Mouse (Mus musculus): ENCODE measurements at regions not wholly inside any gene's neighbourhood (a gene's known extent, or its start where the extent isn't known, plus 50 kb on each side); places are given as distances from the start of the nearest gene placed in this dataset.

DNA sequence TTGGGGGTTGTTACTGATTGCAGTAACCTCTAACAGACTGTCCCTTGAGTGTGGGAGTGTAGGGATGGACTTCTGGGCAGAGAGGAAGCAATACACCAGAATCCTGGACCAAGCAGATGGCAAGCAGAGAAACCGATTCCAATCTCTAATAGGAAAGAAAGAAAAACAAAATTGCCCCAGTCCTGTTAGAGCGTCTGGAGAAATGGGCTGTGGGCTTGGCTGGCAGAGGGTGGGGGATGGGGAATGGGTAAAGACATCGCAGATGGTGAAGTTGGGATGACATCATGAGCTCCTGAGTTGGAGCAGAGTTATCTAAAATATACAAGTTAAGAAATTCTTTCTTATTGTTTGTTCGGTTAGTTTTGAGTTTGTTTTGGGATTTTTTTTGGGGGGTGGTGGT, 260.5 kb downstream of the Ptpru start:
- H3K9ac ChIP-seq (replicated peaks): no peak overlapping the region

DNA sequence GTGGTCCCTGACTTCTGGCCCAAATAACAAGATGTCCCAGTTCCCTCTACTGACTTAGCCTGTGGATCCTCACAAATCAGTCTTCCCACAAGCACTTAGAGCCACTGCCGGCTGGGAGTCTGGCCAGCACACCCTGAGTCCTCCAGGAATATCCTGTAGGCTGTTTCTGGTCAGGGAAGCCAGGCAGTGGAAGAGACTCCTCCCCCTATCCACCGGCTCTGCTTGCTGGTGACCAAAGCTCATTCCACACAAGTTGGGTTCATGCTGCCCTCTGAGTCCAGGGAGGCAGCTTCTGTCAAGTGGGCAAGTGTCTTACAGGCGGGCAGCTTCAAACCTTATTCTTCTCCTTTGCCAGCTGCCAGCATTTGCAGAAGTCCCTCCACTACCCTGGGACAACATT, 252.1 kb downstream of the Ptpru start:
- Histone ChIP-seq H3K4me1 (replicated peaks) (0 out of 2 replicates have a peak, but pooled peaks cover 2% of the 10 kb centered on the region), H3K27ac (no peak overlapping the region), H3K27me3 (no peaks in the 10 kb centered on the region), H3K4me2 (no peak overlapping the region), H3K36me3 (no peaks in the 10 kb centered on the region), H3K9me3 (no peaks in the 10 kb centered on the region), H3K9ac (replicated peaks) (no peak overlapping the region), H3K4me3 (replicated peaks) (no peak overlapping the region)
- WGBS: 60% methylated on average over 3 of the region's 3 CpGs
- no peak for ATAC-seq (ENCODE audit: insufficient number of reproducible peaks, insufficient read depth, low FRiP score, low TSS enrichment, low read depth)

More for the DNA sequence above, 260.5 kb downstream of the Ptpru start:
- no peaks in the 10 kb centered on the region for H3K4me1 ChIP-seq (replicated peaks)
- no peak overlapping the region for H3K4me2 ChIP-seq
- H3K36me3 ChIP-seq: no peaks in the 10 kb centered on the region
- 72% methylated on average over 4 of the region's 4 CpGs for WGBS
- no peak overlapping the region for H3K4me3 ChIP-seq (replicated peaks)
- ATAC-seq (ENCODE audit: insufficient number of reproducible peaks, insufficient read depth, low FRiP score, low TSS enrichment, low read depth): no peak
- no peak overlapping the region for H3K27ac ChIP-seq
- 0 out of 2 replicates have a peak, but pooled peaks cover 3% of the 10 kb centered on the region for H3K9me3 ChIP-seq
- H3K27me3 ChIP-seq: peaks cover 8% of the 10 kb centered on the region

DNA sequence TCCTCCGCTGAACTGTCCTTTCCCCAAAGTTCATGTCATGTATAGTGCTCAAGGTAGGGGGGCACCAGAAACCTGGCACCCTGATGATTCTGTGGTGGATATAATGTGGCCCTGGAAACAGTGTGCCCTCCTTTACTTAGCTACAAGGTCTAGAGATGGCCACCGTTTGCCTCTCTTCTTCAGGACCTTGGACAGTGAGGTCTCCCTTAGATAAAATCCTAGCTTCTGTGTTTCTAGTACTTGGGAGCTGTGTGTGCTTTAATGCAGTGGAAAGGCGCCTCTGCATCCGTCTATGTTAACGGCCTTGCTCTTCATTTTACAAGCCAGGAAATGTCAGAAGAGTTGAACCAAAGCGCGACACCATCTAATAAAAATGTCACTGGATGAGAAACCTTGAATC, 250.6 kb downstream of the Ptpru start:
- Histone ChIP-seq H3K27me3 (no peaks in the 10 kb centered on the region), H3K9ac (replicated peaks) (no peak overlapping the region), H3K27ac (no peak overlapping the region), H3K4me3 (replicated peaks) (no peak overlapping the region), H3K4me2 (no peak overlapping the region), H3K4me1 (replicated peaks) (0 out of 2 replicates have a peak, but pooled peaks cover 2% of the 10 kb centered on the region), H3K9me3 (no peaks in the 10 kb centered on the region), H3K36me3 (no peaks in the 10 kb centered on the region)
- 48% methylated on average over 7 of the region's 7 CpGs for WGBS
- ATAC-seq (ENCODE audit: insufficient number of reproducible peaks, insufficient read depth, low FRiP score, low TSS enrichment, low read depth): no peak

- no peak overlapping the region for H3K27ac ChIP-seq
- no peaks in the 10 kb centered on the region for H3K4me1 ChIP-seq (replicated peaks)
- H3K9ac ChIP-seq (replicated peaks): no peak overlapping the region
- 71% methylated on average over 4 of the region's 4 CpGs for WGBS
- ATAC-seq (ENCODE audit: insufficient number of reproducible peaks, insufficient read depth, low FRiP score, low TSS enrichment, low read depth): no peak
- no peak overlapping the region for H3K4me3 ChIP-seq (replicated peaks)
- no peaks in the 10 kb centered on the region for H3K36me3 ChIP-seq
- H3K9me3 ChIP-seq: no peaks in the 10 kb centered on the region
- no peak overlapping the region for H3K4me2 ChIP-seq
- H3K27me3 ChIP-seq: no peaks in the 10 kb centered on the region
These were observed 248.0 kb downstream of the Ptpru start for GRCm38 (mm10) chr4:131590136-131590535.

DNA sequence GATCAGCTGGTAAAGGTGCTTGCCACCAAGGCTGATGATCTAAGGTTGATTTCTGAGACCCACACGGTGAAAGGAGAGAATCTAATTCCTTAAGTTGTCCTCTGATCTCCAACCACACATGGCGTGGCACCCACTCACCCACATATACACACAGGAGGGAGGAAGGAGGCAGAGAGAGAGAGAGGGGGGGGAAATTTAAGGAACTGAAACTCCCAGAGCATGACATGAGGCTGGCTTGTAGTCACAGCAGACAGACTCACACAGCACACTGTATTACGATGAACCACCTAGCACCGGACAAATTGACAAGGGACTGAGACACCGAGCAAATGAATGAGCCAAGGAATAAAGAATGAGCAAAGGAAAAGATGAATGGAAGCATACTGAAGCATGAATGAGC, 246.6 kb downstream of the Ptpru start:
- Histone ChIP-seq H3K27me3 (no peaks in the 10 kb centered on the region), H3K36me3 (no peaks in the 10 kb centered on the region), H3K4me2 (no peak overlapping the region), H3K4me3 (replicated peaks) (no peak overlapping the region), H3K4me1 (replicated peaks) (no peaks in the 10 kb centered on the region), H3K27ac (no peak overlapping the region), H3K9me3 (no peaks in the 10 kb centered on the region), H3K9ac (replicated peaks) (no peak overlapping the region)
- 85% methylated on average over 5 of the region's 5 CpGs for WGBS
- ATAC-seq (ENCODE audit: insufficient number of reproducible peaks, insufficient read depth, low FRiP score, low TSS enrichment, low read depth): no peak

DNA sequence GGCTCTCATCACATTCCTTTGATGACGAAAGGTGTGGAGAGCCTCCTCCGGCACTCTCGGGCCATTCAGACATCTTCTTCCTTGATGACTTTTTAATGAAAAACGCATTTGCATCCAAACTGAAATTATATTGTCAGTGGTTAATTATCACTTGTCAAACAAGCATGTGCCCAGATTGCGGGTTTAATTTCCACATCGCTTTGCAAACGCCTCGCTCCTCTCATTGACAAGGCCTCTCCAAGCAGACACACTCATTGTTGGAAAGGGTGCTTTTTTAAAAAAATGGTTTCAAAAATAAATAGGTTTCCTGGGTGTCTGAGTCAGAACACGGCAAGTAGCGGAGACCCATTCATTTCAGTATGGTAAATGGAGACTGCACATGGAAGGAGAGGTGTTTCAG, 240.1 kb downstream of the Ptpru start:
- no peak overlapping the region for H3K9ac ChIP-seq (replicated peaks)
- H3K27ac ChIP-seq: no peak overlapping the region
- H3K4me2 ChIP-seq: no peak overlapping the region
- WGBS: 90% methylated on average over 10 of the region's 10 CpGs
- H3K27me3 ChIP-seq: 0 out of 2 replicates have a peak, but pooled peaks cover 4% of the 10 kb centered on the region
- H3K9me3 ChIP-seq: no peaks in the 10 kb centered on the region
- ATAC-seq (ENCODE audit: insufficient number of reproducible peaks, insufficient read depth, low FRiP score, low TSS enrichment, low read depth): no peak
- H3K36me3 ChIP-seq: no peaks in the 10 kb centered on the region
- no peak overlapping the region for H3K4me3 ChIP-seq (replicated peaks)
- H3K4me1 ChIP-seq (replicated peaks): no peaks in the 10 kb centered on the region

GRCm38 (mm10) chr4:131614434-131614833, 223.7 kb downstream of the Ptpru start:
- Histone ChIP-seq H3K4me3 (replicated peaks) (no peak overlapping the region), H3K9me3 (0 out of 2 replicates have a peak, but pooled peaks cover 3% of the 10 kb centered on the region), H3K4me2 (no peak overlapping the region), H3K4me1 (replicated peaks) (0 out of 2 replicates have a peak, but pooled peaks cover 5% of the 10 kb centered on the region), H3K36me3 (no peaks in the 10 kb centered on the region), H3K9ac (replicated peaks) (no peak overlapping the region), H3K27me3 (no peaks in the 10 kb centered on the region; the same call in 1 of the 2 replicates), H3K27ac (no peak overlapping the region)
- no peak for ATAC-seq (ENCODE audit: insufficient number of reproducible peaks, insufficient read depth, low FRiP score, low TSS enrichment, low read depth)
- 81% methylated on average over 8 of the region's 8 CpGs for WGBS

GRCm38 (mm10) chr4:131615587-131615986, 222.5 kb downstream of the Ptpru start:
- WGBS: 70% methylated on average over 12 of the region's 12 CpGs
- Histone ChIP-seq H3K36me3 (no peaks in the 10 kb centered on the region), H3K9ac (replicated peaks) (no peak overlapping the region)

GRCm38 (mm10) chr4:131638105-131638504, 200.0 kb downstream of the Ptpru start:
- 75% methylated on average over 5 of the region's 5 CpGs for WGBS
- Histone ChIP-seq H3K27ac (no peak overlapping the region), H3K4me2 (no peak overlapping the region), H3K36me3 (no peaks in the 10 kb centered on the region), H3K9me3 (no peaks in the 10 kb centered on the region), H3K27me3 (no peaks in the 10 kb centered on the region), H3K9ac (replicated peaks) (no peak overlapping the region), H3K4me1 (replicated peaks) (peaks cover 6% of the 10 kb centered on the region; the same call in 1 of the 2 replicates), H3K4me3 (replicated peaks) (no peak overlapping the region)
- ATAC-seq (ENCODE audit: insufficient number of reproducible peaks, insufficient read depth, low FRiP score, low TSS enrichment, low read depth): no peak

More at GRCm38 (mm10) chr4:131615587-131615986, 222.5 kb downstream of the Ptpru start:
- no peak for ATAC-seq (ENCODE audit: insufficient number of reproducible peaks, insufficient read depth, low FRiP score, low TSS enrichment, low read depth)
- H3K4me2 ChIP-seq: no peak overlapping the region
- 0 out of 2 replicates have a peak, but pooled peaks cover 3% of the 10 kb centered on the region for H3K9me3 ChIP-seq
- H3K4me1 ChIP-seq (replicated peaks): 0 out of 2 replicates have a peak, but pooled peaks cover 5% of the 10 kb centered on the region
- no peak overlapping the region for H3K27ac ChIP-seq
- H3K27me3 ChIP-seq: no peaks in the 10 kb centered on the region; the same call in 1 of the 2 replicates
- H3K4me3 ChIP-seq (replicated peaks): no peak overlapping the region

- Histone ChIP-seq H3K9ac (replicated peaks) (no peak overlapping the region), H3K27ac (no peak overlapping the region), H3K27me3 (no peaks in the 10 kb centered on the region), H3K4me2 (no peak overlapping the region), H3K4me3 (replicated peaks) (no peak overlapping the region), H3K4me1 (replicated peaks) (no peaks in the 10 kb centered on the region), H3K9me3 (no peaks in the 10 kb centered on the region), H3K36me3 (no peaks in the 10 kb centered on the region)
- WGBS: 54% methylated on average over 8 of the region's 8 CpGs
- no peak for ATAC-seq (ENCODE audit: insufficient number of reproducible peaks, insufficient read depth, low FRiP score, low TSS enrichment, low read depth)
These were observed 182.1 kb downstream of the Ptpru start for GRCm38 (mm10) chr4:131656034-131656433.

DNA sequence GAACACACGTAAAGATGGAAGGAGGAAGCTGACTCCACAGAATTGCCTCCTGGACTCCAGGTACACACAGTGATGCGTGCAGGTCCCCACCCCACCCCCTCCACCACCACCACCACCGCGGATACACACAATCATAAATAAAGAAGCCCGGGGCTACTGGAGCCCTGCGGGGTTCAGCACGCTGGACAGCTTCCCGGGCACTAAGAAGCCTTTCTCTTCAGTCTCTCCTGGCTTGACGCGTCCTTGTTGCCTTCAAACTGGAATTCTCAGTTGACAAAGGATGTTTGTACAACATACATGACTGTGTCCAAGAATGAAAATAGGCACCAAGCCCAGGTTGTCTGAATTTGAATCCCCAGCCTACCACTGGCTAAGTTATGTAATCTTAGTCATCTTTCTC, 180.2 kb downstream of the Ptpru start:
- 20% methylated on average over 10 of the region's 10 CpGs for WGBS
- Histone ChIP-seq H3K27ac (no peak overlapping the region), H3K4me1 (replicated peaks) (no peaks in the 10 kb centered on the region), H3K4me3 (replicated peaks) (no peak overlapping the region), H3K9ac (replicated peaks) (no peak overlapping the region), H3K9me3 (no peaks in the 10 kb centered on the region), H3K4me2 (no peak overlapping the region), H3K27me3 (peaks cover 3% of the 10 kb centered on the region; the same call in 1 of the 2 replicates), H3K36me3 (no peaks in the 10 kb centered on the region)
- no peak for ATAC-seq (ENCODE audit: insufficient number of reproducible peaks, insufficient read depth, low FRiP score, low TSS enrichment, low read depth)

- Histone ChIP-seq H3K9ac (replicated peaks) (no peak overlapping the region), H3K4me2 (no peak overlapping the region), H3K9me3 (no peaks in the 10 kb centered on the region), H3K4me1 (replicated peaks) (no peaks in the 10 kb centered on the region), H3K36me3 (no peaks in the 10 kb centered on the region), H3K27me3 (peaks cover 3% of the 10 kb centered on the region; the same call in 1 of the 2 replicates), H3K27ac (no peak overlapping the region), H3K4me3 (replicated peaks) (no peak overlapping the region)
- no peak for ATAC-seq (ENCODE audit: insufficient number of reproducible peaks, insufficient read depth, low FRiP score, low TSS enrichment, low read depth)
- 83% methylated on average over 2 of the region's 2 CpGs for WGBS
These were observed 177.2 kb downstream of the Ptpru start for GRCm38 (mm10) chr4:131660931-131661330.

Data from limb, embryonic 12.5 days (tissue).